Mouse (Mus musculus) 3134 (cell line): Measurements from ENCODE around the gene Olfr110.
"Not testable (repeated sequence)": the region's sequence is repeated elsewhere in the genome, so short reads cannot be mapped to it uniquely, and the experiment has no call there.

Experiments used
- DNase-seq: peaks from one replicate; pipeline ENCODE4 v3.0.0-alpha.2; 2011; ENCODE audit warnings: low spot score; ENCODE audit not compliant: insufficient read length; ENCODE audit errors: extremely low read depth

Gene Olfr110

GRCm38 (mm10) chr17:37491930-37492518, at the start of gene Olfr110:
Gene Olfr110, plus strand, starts transcription at chr17:37492468.
- no peak for DNase-seq

GRCm38 (mm10) chr17:37445180-37445579, 47.1 kb upstream of the Olfr110 start, which contains the start of gene Olfr108:
Gene Olfr108, plus strand, starts transcription at chr17:37445480.
- no peak for DNase-seq

- DNase-seq: no peak
These were observed 33.7 kb upstream of the Olfr110 start, which contains the start of gene Olfr109 for GRCm38 (mm10) chr17:37458616-37459015. Gene Olfr109, plus strand, starts transcription at chr17:37458916.

GRCm38 (mm10) chr17:37483452-37483851, 8.8 kb upstream of the Olfr110 start, which contains the start of gene H2-M2:
Gene H2-M2, minus strand, starts transcription at chr17:37483552.
- DNase-seq: no peak

- DNase-seq: no peak
These were observed 15.5 kb downstream of the Olfr110 start, which contains the start of gene Olfr111 for GRCm38 (mm10) chr17:37507730-37508129. Gene Olfr111, plus strand, starts transcription at chr17:37508030.

- not testable (repeated sequence) for DNase-seq
These were observed 32.3 kb downstream of the Olfr110 start for GRCm38 (mm10) chr17:37524612-37525011.

GRCm38 (mm10) chr17:37525427-37525826, 33.2 kb downstream of the Olfr110 start:
- not testable (repeated sequence) for DNase-seq

GRCm38 (mm10) chr17:37535173-37535572, 42.9 kb downstream of the Olfr110 start:
- DNase-seq: no peak

- DNase-seq: not testable (repeated sequence)
These were observed 46.1 kb downstream of the Olfr110 start for GRCm38 (mm10) chr17:37538416-37538815.

- DNase-seq: no peak
These were observed 49.3 kb downstream of the Olfr110 start for GRCm38 (mm10) chr17:37541454-37542119.

GRCm38 (mm10) chr17:37543800-37544435, 51.6 kb downstream of the Olfr110 start:
- no peak for DNase-seq
